Mouse (Mus musculus): Measurements from ENCODE around the gene Slc24a3. TPM values are rescaled to one million over a fixed set of nuclear protein-coding genes. Genes with fewer than 3 reads are reported as not detected.
A peak's percentile ranks its signal among the peaks of the same experiment; 100 is the strongest.

Slc24a3 gene
- polyA plus RNA-seq, 1 experiment from 2014 or later: 0.57 TPM

DNA sequence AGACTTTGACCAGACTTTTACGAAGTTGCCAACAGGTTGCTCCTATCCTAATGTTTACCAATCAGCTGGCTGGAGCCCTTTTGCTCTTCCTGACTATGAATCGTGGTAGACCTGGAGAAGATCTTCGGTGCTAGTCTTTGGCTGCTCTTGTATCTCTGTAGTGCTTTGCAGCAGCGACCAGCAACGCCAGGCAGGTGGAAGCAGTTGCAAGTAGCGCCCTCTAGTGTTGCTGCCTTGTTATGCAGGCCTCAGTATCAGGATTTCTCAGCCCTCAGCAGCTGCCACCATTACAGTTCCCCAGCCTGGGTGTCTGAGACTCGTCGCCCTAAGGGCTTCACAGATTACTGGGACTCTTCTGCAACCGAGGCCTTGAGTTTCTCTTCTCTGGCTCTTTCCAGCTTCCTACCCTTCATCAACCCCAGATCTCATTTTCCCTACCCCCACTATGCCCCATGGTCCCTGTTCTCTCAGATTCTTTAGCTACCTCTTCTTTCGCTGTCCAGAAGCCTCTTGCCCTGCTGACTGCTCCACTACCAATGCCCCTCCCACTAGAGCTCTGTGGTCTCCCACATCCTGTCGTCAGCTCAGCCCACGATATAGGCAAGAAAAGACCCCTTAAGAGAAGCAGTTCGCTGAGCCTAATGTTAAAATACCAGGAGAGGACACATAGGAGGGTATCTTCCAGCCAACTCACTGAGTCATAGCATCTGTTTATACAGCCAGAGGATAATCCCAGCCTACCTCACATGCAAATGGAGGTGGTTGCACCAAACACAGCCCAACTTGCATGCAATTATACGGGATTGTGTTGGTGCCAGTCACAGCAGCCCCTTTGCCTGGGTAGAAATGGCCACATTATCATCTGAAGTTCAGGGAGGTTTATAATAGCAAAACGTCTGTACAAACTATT is 443.5 kb downstream of the Slc24a3 start:
- 42% methylated on average over 15 of the region's 15 CpGs for WGBS
- no peak overlapping the region for H3K9ac ChIP-seq (ENCODE audit: low read length)
- no peaks in the 10 kb centered on the region for H3K36me3 ChIP-seq (ENCODE audit: control insufficient read depth, insufficient read depth, low read length)
- no peaks in the 10 kb centered on the region for H3K4me1 ChIP-seq (ENCODE audit: control insufficient read depth, insufficient read depth, low read length)
- H3K27me3 ChIP-seq (ENCODE audit: control insufficient read depth, insufficient read depth, low read length): no peaks in the 10 kb centered on the region
- H3K27ac ChIP-seq (replicated peaks; ENCODE audit: low read depth, low read length): no peak overlapping the region
- H3K4me2 ChIP-seq (ENCODE audit: low read depth, severe bottlenecking): no peak overlapping the region
- no peaks in the 10 kb centered on the region for H3K9me3 ChIP-seq (ENCODE audit: control insufficient read depth, low read length)
- H3K4me3 ChIP-seq (ENCODE audit: low read depth, low read length): no peak overlapping the region
- ATAC-seq (ENCODE audit: insufficient number of reproducible peaks, low FRiP score, low TSS enrichment, low read depth) (no peak), DNase-seq (ENCODE audit: low spot score) (peak; percentile 76)

DNA sequence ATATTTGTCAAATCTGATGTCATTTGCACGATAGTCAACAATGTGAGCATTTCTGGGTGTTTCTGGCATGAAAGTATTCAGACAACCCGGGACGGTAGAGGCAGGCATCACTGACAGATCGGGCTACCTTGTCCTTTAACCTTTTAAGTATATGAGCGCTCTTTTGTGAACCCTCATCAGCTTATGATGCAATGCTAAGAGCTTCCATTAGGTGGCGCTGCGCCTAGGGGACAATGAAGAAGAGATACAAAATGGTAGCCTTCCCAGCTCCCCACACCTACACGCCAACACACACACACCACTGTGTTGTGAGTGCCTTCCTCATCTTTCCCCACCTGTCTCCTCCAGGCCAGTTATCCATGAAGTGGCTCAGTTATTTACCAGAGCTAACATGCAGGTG is 445.4 kb downstream of the Slc24a3 start:
- Histone ChIP-seq H3K9ac (ENCODE audit: low read length) (no peak overlapping the region), H3K4me1 (ENCODE audit: control insufficient read depth, insufficient read depth, low read length) (no peaks in the 10 kb centered on the region), H3K9me3 (ENCODE audit: control insufficient read depth, low read length) (no peaks in the 10 kb centered on the region), H3K4me3 (ENCODE audit: low read depth, low read length) (no peak overlapping the region), H3K27me3 (ENCODE audit: control insufficient read depth, insufficient read depth, low read length) (no peaks in the 10 kb centered on the region), H3K27ac (replicated peaks; ENCODE audit: low read depth, low read length) (no peak overlapping the region), H3K4me2 (ENCODE audit: low read depth, severe bottlenecking) (no peak overlapping the region), H3K36me3 (ENCODE audit: control insufficient read depth, insufficient read depth, low read length) (no peaks in the 10 kb centered on the region)
- whole genome bisulfite sequencing: 66% methylated on average over 8 of the region's 8 CpGs
- ATAC-seq (ENCODE audit: insufficient number of reproducible peaks, low FRiP score, low TSS enrichment, low read depth) (no peak), DNase-seq (ENCODE audit: low spot score) (peak; percentile 45)

DNA sequence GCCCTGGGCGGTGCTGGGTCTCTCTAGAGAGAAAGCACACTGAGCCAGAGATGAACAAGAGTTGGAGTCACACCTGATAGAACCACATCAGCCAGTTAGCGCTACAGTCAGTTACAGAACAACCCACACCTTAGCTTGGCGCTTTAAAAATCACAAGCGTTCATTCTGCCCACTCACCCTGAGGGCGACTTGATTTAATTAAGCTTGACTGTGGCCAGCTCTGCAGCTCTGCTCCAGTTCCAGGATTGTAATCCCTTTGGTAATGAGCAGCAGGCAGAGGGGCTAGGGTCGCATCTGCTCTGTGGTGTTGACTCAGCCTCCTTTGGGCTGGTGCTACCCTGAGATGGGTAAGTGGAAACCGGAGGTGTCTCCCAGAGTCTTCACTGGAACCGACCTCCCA is 446.2 kb downstream of the Slc24a3 start:
- H3K9me3 ChIP-seq (ENCODE audit: control insufficient read depth, low read length): no peaks in the 10 kb centered on the region
- H3K36me3 ChIP-seq (ENCODE audit: control insufficient read depth, insufficient read depth, low read length): no peaks in the 10 kb centered on the region
- ATAC-seq (ENCODE audit: insufficient number of reproducible peaks, low FRiP score, low TSS enrichment, low read depth): no peak
- H3K4me1 ChIP-seq (ENCODE audit: control insufficient read depth, insufficient read depth, low read length): no peaks in the 10 kb centered on the region
- no peaks in the 10 kb centered on the region for H3K27me3 ChIP-seq (ENCODE audit: control insufficient read depth, insufficient read depth, low read length)
- no peak overlapping the region for H3K4me3 ChIP-seq (ENCODE audit: low read depth, low read length)
- no peak overlapping the region for H3K9ac ChIP-seq (ENCODE audit: low read length)
- no peak for DNase-seq (ENCODE audit: low spot score)
- 59% methylated on average over 8 of the region's 8 CpGs for WGBS
- no peak overlapping the region for H3K27ac ChIP-seq (replicated peaks; ENCODE audit: low read depth, low read length)
- H3K4me2 ChIP-seq (ENCODE audit: low read depth, severe bottlenecking): no peak overlapping the region

DNA sequence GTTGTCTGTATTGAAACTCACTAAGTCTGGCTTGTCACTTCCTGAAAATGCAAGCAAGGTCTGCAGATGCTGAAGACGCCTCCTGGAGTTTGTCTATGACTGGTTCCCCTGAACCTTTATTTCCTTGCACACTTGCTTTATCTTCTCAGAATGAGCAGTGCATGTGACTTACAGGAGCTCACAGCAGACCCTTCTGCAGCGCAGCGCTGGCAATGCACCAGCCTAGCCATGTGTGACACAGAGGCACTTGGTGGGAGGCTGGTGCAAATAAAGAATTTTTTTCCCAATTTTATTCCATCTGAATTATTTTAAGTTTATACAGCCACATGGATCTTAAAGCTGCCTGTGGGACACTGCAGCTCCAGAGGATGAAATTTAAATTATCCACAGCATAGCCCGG is 452.1 kb downstream of the Slc24a3 start:
- Histone ChIP-seq H3K4me1 (ENCODE audit: control insufficient read depth, insufficient read depth, low read length) (no peaks in the 10 kb centered on the region), H3K36me3 (ENCODE audit: control insufficient read depth, insufficient read depth, low read length) (no peaks in the 10 kb centered on the region), H3K27me3 (ENCODE audit: control insufficient read depth, insufficient read depth, low read length) (no peaks in the 10 kb centered on the region), H3K27ac (replicated peaks; ENCODE audit: low read depth, low read length) (no peak overlapping the region), H3K9ac (ENCODE audit: low read length) (no peak overlapping the region), H3K9me3 (ENCODE audit: control insufficient read depth, low read length) (no peaks in the 10 kb centered on the region), H3K4me3 (ENCODE audit: low read depth, low read length) (no peak overlapping the region), H3K4me2 (ENCODE audit: low read depth, severe bottlenecking) (no peak overlapping the region)
- ATAC-seq (ENCODE audit: insufficient number of reproducible peaks, low FRiP score, low TSS enrichment, low read depth): no peak
- DNase-seq (ENCODE audit: low spot score): no peak
- 66% methylated on average over 4 of the region's 4 CpGs for WGBS

DNA sequence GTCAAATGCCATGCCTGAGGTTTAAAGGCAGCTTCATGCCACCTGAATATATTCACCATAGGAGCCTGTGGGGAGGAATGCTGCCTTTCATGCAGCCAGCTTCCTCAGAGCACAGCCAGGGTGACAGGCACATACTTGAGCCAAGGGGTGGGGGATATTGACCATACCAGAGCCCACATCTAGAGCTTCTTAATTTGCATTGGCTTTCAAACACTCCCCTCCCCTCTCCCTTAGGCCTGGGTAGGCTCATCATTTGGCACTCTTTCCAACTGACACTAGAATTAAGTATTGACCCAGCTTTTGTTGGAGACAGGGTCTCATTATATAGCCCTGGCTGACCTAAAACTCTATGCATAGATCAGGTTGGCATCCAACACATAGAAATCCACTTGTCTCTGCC is 453.2 kb downstream of the Slc24a3 start:
- no peak overlapping the region for H3K9ac ChIP-seq (ENCODE audit: low read length)
- no peaks in the 10 kb centered on the region for H3K4me1 ChIP-seq (ENCODE audit: control insufficient read depth, insufficient read depth, low read length)
- no peaks in the 10 kb centered on the region for H3K36me3 ChIP-seq (ENCODE audit: control insufficient read depth, insufficient read depth, low read length)
- H3K4me2 ChIP-seq (ENCODE audit: low read depth, severe bottlenecking): no peak overlapping the region
- ATAC-seq (ENCODE audit: insufficient number of reproducible peaks, low FRiP score, low TSS enrichment, low read depth) (no peak), DNase-seq (ENCODE audit: low spot score) (no peak)
- H3K9me3 ChIP-seq (ENCODE audit: control insufficient read depth, low read length): no peaks in the 10 kb centered on the region
- no peaks in the 10 kb centered on the region for H3K27me3 ChIP-seq (ENCODE audit: control insufficient read depth, insufficient read depth, low read length)
- no peak overlapping the region for H3K27ac ChIP-seq (replicated peaks; ENCODE audit: low read depth, low read length)
- H3K4me3 ChIP-seq (ENCODE audit: low read depth, low read length): no peak overlapping the region

DNA sequence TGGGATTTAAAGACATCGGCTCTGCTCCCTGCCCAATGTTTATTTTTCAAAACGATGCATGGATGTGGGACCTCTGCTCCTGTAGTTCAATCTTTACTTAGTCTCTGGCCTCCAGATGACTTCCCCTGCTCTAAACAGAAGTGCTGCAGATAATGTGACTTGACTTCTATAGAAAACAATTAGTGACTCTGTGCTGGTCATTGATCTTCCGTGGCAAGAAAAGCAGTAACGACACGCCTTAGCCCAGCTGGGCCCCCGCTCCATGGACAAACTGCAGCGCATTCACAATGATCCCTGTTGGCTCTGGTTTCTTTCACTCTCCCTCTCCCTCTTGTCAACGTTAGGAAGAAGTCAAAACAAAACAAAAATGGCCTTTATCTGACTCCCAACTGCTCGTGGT is 453.6 kb downstream of the Slc24a3 start:
- Histone ChIP-seq H3K27ac (replicated peaks; ENCODE audit: low read depth, low read length) (no peak overlapping the region), H3K9me3 (ENCODE audit: control insufficient read depth, low read length) (no peaks in the 10 kb centered on the region), H3K36me3 (ENCODE audit: control insufficient read depth, insufficient read depth, low read length) (no peaks in the 10 kb centered on the region), H3K27me3 (ENCODE audit: control insufficient read depth, insufficient read depth, low read length) (no peaks in the 10 kb centered on the region), H3K9ac (ENCODE audit: low read length) (no peak overlapping the region), H3K4me2 (ENCODE audit: low read depth, severe bottlenecking) (no peak overlapping the region), H3K4me3 (ENCODE audit: low read depth, low read length) (no peak overlapping the region), H3K4me1 (ENCODE audit: control insufficient read depth, insufficient read depth, low read length) (no peaks in the 10 kb centered on the region)
- WGBS: 13% methylated on average over 9 of the region's 9 CpGs
- ATAC-seq (ENCODE audit: insufficient number of reproducible peaks, low FRiP score, low TSS enrichment, low read depth) (no peak), DNase-seq (ENCODE audit: low spot score) (no peak)

DNA sequence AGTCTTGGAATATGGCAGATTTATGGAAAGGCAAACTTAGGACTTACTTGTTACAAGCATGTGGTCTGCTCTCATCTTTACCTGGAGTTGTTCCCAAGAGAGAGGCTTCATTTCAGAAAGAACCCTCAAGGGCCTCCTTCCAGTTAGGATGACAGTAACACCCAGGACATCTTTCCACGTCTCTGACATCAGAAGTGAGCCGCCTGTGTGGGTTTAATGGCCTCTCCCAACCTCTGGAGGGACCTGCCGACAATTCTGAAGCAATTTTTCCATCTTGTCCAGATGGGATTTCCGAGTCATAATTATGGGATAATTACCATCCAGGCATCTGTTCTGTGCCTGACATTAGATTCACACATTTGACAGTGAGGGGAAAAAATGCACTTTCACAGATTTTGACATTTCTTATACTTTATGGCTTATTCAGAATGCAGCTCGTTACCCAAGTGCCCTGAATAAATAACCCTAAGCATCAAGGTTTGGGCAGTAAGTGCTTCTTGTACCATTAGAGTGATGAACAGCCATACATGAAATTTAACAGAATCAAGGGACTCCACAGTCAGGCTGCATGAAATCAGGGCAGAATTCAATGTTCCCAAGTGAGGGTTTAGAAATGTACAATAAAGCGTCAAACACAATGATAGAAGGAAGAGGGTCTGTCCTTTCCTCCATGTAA is 463.7 kb downstream of the Slc24a3 start:
- 70% methylated on average over 6 of the region's 6 CpGs for WGBS
- no peak overlapping the region for H3K9ac ChIP-seq (ENCODE audit: low read length)

DNA sequence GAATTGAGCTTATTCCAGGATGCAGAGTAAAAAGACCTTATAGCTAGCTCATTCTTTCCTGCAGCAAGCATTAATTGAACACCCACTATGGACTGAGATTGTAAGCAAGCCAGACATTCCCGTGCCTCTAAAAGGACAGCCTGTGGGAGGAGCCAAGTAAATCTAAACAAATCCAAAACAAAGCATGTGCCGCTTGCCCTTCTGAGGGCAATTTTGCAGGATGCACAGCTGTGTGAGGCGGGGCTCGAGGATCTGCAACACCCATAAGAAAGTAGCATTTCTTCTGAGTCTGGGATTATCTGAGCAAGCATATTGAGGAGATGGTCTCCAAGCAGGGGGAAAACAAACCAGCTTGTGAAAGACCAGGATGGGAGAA is 464.2 kb downstream of the Slc24a3 start:
- no peaks in the 10 kb centered on the region for H3K4me1 ChIP-seq (ENCODE audit: control insufficient read depth, insufficient read depth, low read length)
- no peak overlapping the region for H3K4me2 ChIP-seq (ENCODE audit: low read depth, severe bottlenecking)
- no peaks in the 10 kb centered on the region for H3K9me3 ChIP-seq (ENCODE audit: control insufficient read depth, low read length)
- no peak overlapping the region for H3K27ac ChIP-seq (replicated peaks; ENCODE audit: low read depth, low read length)
- H3K9ac ChIP-seq (ENCODE audit: low read length): no peak overlapping the region
- no peaks in the 10 kb centered on the region for H3K27me3 ChIP-seq (ENCODE audit: control insufficient read depth, insufficient read depth, low read length)
- ATAC-seq (ENCODE audit: insufficient number of reproducible peaks, low FRiP score, low TSS enrichment, low read depth) (no peak), DNase-seq (ENCODE audit: low spot score) (no peak)
- H3K36me3 ChIP-seq (ENCODE audit: control insufficient read depth, insufficient read depth, low read length): no peaks in the 10 kb centered on the region
- no peak overlapping the region for H3K4me3 ChIP-seq (ENCODE audit: low read depth, low read length)
- 48% methylated on average over 4 of the region's 4 CpGs for WGBS

More for the DNA sequence above, 463.7 kb downstream of the Slc24a3 start:
- Histone ChIP-seq H3K27ac (replicated peaks; ENCODE audit: low read depth, low read length) (no peak overlapping the region), H3K36me3 (ENCODE audit: control insufficient read depth, insufficient read depth, low read length) (no peaks in the 10 kb centered on the region), H3K4me3 (ENCODE audit: low read depth, low read length) (no peak overlapping the region), H3K9me3 (ENCODE audit: control insufficient read depth, low read length) (no peaks in the 10 kb centered on the region), H3K4me1 (ENCODE audit: control insufficient read depth, insufficient read depth, low read length) (no peaks in the 10 kb centered on the region), H3K4me2 (ENCODE audit: low read depth, severe bottlenecking) (no peak overlapping the region), H3K27me3 (ENCODE audit: control insufficient read depth, insufficient read depth, low read length) (no peaks in the 10 kb centered on the region)
- DNase-seq (ENCODE audit: low spot score) (no peak), ATAC-seq (ENCODE audit: insufficient number of reproducible peaks, low FRiP score, low TSS enrichment, low read depth) (no peak)
